Mouse (Mus musculus): Measurements from ENCODE around the gene Trrap. TPM values are rescaled to one million over a fixed set of nuclear protein-coding genes. Genes with fewer than 3 reads are reported as not detected.
A peak's percentile ranks its signal among the peaks of the same experiment; 100 is the strongest.

Gene Trrap
- polyA plus RNA-seq, 1 experiment from 2014 or later: 47.2 TPM

- Histone ChIP-seq H3K4me1 (ENCODE audit: control insufficient read depth, insufficient read depth, low read length) (peaks cover 8% of the 10 kb centered on the region), H3K4me3 (ENCODE audit: low read length) (no peak overlapping the region), H3K9ac (ENCODE audit: low read length) (no peak overlapping the region), H3K27ac (ENCODE audit: low read length) (peak overlapping the region; percentile 42; the same call in 1 of the 2 replicates), H3K4me2 (ENCODE audit: low read depth, low read length) (no peak overlapping the region), H3K9me3 (replicated peaks; ENCODE audit: control insufficient read depth, low read length) (no peaks in the 10 kb centered on the region), H3K36me3 (ENCODE audit: control insufficient read depth, insufficient read depth) (no peaks in the 10 kb centered on the region), H3K27me3 (ENCODE audit: control insufficient read depth, insufficient read depth, low read length) (no peaks in the 10 kb centered on the region)
- no peak for ATAC-seq (replicated peaks; ENCODE audit: extremely low read depth, insufficient read depth, low FRiP score)
- WGBS: 63% methylated on average over 7 of the region's 7 CpGs
Measured at GRCm38 (mm10) chr5:144870782-144871181, 103.2 kb downstream of the Trrap start.

DNA sequence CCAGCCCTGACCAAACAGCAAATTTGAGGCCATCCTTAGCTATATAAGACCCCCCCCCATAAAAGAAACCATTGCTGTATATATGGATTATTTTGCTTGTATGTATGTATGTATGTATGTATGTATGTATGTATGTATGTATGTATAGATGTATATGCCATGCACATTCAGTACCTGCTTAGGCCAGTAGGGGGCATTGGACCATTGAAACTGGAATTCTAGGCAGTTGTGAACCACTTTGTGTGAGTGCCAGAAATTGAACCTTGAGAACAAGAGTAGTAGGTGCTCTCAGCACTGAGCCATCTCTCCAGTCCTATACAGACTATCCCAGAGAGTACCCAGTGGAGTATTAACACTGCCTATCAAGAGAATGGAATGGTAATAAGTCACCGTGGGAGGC is 104.2 kb downstream of the Trrap start:
- H3K4me2 ChIP-seq (ENCODE audit: low read depth, low read length): no peak overlapping the region
- no peak overlapping the region for H3K27ac ChIP-seq (ENCODE audit: low read length)
- no peaks in the 10 kb centered on the region for H3K9me3 ChIP-seq (replicated peaks; ENCODE audit: control insufficient read depth, low read length)
- ATAC-seq (replicated peaks; ENCODE audit: extremely low read depth, insufficient read depth, low FRiP score): no peak
- H3K9ac ChIP-seq (ENCODE audit: low read length): no peak overlapping the region
- WGBS: 93% methylated on average over 1 of the region's 1 CpGs
- H3K36me3 ChIP-seq (ENCODE audit: control insufficient read depth, insufficient read depth): no peaks in the 10 kb centered on the region
- H3K27me3 ChIP-seq (ENCODE audit: control insufficient read depth, insufficient read depth, low read length): no peaks in the 10 kb centered on the region
- no peak overlapping the region for H3K4me3 ChIP-seq (ENCODE audit: low read length)
- H3K4me1 ChIP-seq (ENCODE audit: control insufficient read depth, insufficient read depth, low read length): peaks cover 6% of the 10 kb centered on the region

DNA sequence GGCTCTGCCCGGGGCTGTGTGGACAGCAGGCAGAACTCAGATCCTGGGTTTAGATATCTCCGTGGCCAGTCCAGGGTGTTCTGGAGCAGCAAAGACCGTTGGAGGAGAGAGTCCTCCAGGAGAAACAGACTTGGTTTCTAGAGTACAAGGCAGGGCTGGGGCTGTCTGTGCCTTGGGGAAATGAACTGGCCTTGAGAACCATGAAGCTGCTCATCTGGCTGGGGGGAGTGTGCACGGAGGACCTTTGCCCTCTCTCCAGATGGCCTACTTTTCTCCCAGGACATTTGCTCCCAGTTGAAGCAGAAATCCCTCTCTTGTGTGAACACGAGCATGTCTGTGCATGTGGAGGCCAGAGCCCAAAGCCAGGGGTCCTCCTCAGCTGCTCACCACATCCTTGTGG is 104.8 kb downstream of the Trrap start:
- Histone ChIP-seq H3K4me1 (ENCODE audit: control insufficient read depth, insufficient read depth, low read length) (peaks cover 3% of the 10 kb centered on the region; the same call in 1 of the 2 replicates), H3K4me2 (ENCODE audit: low read depth, low read length) (no peak overlapping the region), H3K27me3 (ENCODE audit: control insufficient read depth, insufficient read depth, low read length) (no peaks in the 10 kb centered on the region), H3K9ac (ENCODE audit: low read length) (no peak overlapping the region), H3K27ac (ENCODE audit: low read length) (no peak overlapping the region), H3K4me3 (ENCODE audit: low read length) (no peak overlapping the region), H3K36me3 (ENCODE audit: control insufficient read depth, insufficient read depth) (no peaks in the 10 kb centered on the region), H3K9me3 (replicated peaks; ENCODE audit: control insufficient read depth, low read length) (no peaks in the 10 kb centered on the region)
- no peak for ATAC-seq (replicated peaks; ENCODE audit: extremely low read depth, insufficient read depth, low FRiP score)
- WGBS: 78% methylated on average over 5 of the region's 5 CpGs

DNA sequence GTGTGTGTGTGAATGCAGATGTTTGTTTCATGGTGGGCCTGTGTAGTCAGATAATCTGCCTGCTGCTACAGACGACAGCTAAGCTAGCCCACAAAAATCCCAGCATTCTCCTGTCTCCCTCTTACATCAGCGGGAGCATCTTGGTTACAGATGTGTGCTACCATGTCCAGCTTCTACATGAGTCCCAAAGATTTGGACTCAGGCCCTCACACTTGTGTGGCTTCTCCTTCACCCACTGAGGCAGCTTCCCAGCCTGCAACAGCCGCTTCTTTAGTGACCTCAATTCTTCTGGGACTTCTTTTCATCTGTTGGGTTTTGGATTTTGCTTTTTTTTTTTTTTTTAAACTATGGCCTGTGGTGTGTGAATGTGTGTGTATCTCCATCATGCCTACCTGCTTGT is 105.3 kb downstream of the Trrap start:
- Histone ChIP-seq H3K9ac (ENCODE audit: low read length) (no peak overlapping the region), H3K4me2 (ENCODE audit: low read depth, low read length) (no peak overlapping the region), H3K4me1 (ENCODE audit: control insufficient read depth, insufficient read depth, low read length) (peaks cover 2% of the 10 kb centered on the region; the same call in 1 of the 2 replicates), H3K4me3 (ENCODE audit: low read length) (no peak overlapping the region), H3K36me3 (ENCODE audit: control insufficient read depth, insufficient read depth) (no peaks in the 10 kb centered on the region), H3K27ac (ENCODE audit: low read length) (no peak overlapping the region), H3K27me3 (ENCODE audit: control insufficient read depth, insufficient read depth, low read length) (no peaks in the 10 kb centered on the region), H3K9me3 (replicated peaks; ENCODE audit: control insufficient read depth, low read length) (no peaks in the 10 kb centered on the region)
- ATAC-seq (replicated peaks; ENCODE audit: extremely low read depth, insufficient read depth, low FRiP score): no peak
- 70% methylated on average over 3 of the region's 3 CpGs for WGBS

DNA sequence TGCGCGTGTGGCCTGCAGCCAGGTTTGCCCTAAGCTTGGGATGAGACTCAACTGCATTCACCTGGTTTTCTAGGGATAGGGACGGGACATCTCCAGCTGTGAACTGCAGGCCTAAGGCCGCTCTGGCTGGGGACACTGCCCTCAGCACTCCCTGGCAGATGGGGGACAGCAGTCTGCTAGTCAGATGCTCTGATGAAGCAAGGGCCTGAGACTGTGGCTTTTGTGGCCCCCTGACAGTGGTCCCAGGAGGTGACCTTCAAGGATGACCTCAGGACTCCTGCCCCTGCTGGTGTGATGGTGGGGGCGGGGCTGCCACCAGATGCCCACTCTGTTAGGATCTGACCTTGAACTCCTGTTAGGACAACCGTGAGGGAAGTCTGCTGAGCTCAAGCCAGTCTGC is 107.7 kb downstream of the Trrap start:
- peaks cover 2% of the 10 kb centered on the region; the same call in 1 of the 2 replicates for H3K4me1 ChIP-seq (ENCODE audit: control insufficient read depth, insufficient read depth, low read length)
- H3K4me3 ChIP-seq (ENCODE audit: low read length): no peak overlapping the region
- no peak overlapping the region for H3K9ac ChIP-seq (ENCODE audit: low read length)
- no peak overlapping the region for H3K4me2 ChIP-seq (ENCODE audit: low read depth, low read length)
- ATAC-seq (replicated peaks; ENCODE audit: extremely low read depth, insufficient read depth, low FRiP score): no peak
- H3K9me3 ChIP-seq (replicated peaks; ENCODE audit: control insufficient read depth, low read length): no peaks in the 10 kb centered on the region
- H3K27me3 ChIP-seq (ENCODE audit: control insufficient read depth, insufficient read depth, low read length): no peaks in the 10 kb centered on the region
- H3K36me3 ChIP-seq (ENCODE audit: control insufficient read depth, insufficient read depth): peaks cover 9% of the 10 kb centered on the region
- H3K27ac ChIP-seq (ENCODE audit: low read length): no peak overlapping the region
- WGBS: 79% methylated on average over 6 of the region's 6 CpGs

GRCm38 (mm10) chr5:144875892-144876291 is 108.4 kb downstream of the Trrap start:
- Histone ChIP-seq H3K9ac (ENCODE audit: low read length) (no peak overlapping the region), H3K27ac (ENCODE audit: low read length) (no peak overlapping the region), H3K4me3 (ENCODE audit: low read length) (no peak overlapping the region), H3K36me3 (ENCODE audit: control insufficient read depth, insufficient read depth) (peaks cover 16% of the 10 kb centered on the region), H3K9me3 (replicated peaks; ENCODE audit: control insufficient read depth, low read length) (no peaks in the 10 kb centered on the region), H3K4me2 (ENCODE audit: low read depth, low read length) (no peak overlapping the region), H3K27me3 (ENCODE audit: control insufficient read depth, insufficient read depth, low read length) (no peaks in the 10 kb centered on the region), H3K4me1 (ENCODE audit: control insufficient read depth, insufficient read depth, low read length) (peaks cover 2% of the 10 kb centered on the region; the same call in 1 of the 2 replicates)
- 5% methylated on average over 13 of the region's 13 CpGs for WGBS
- ATAC-seq (replicated peaks; ENCODE audit: extremely low read depth, insufficient read depth, low FRiP score): peak; percentile 51; the same call in 1 of the 2 replicates

- Histone ChIP-seq H3K9me3 (replicated peaks; ENCODE audit: control insufficient read depth, low read length) (no peaks in the 10 kb centered on the region), H3K4me2 (ENCODE audit: low read depth, low read length) (no peak overlapping the region), H3K36me3 (ENCODE audit: control insufficient read depth, insufficient read depth) (peaks cover 23% of the 10 kb centered on the region), H3K9ac (ENCODE audit: low read length) (no peak overlapping the region), H3K27ac (ENCODE audit: low read length) (no peak overlapping the region), H3K4me1 (ENCODE audit: control insufficient read depth, insufficient read depth, low read length) (peaks cover 5% of the 10 kb centered on the region), H3K4me3 (ENCODE audit: low read length) (no peak overlapping the region), H3K27me3 (ENCODE audit: control insufficient read depth, insufficient read depth, low read length) (no peaks in the 10 kb centered on the region)
- ATAC-seq (replicated peaks; ENCODE audit: extremely low read depth, insufficient read depth, low FRiP score): no peak
- 90% methylated on average over 15 of the region's 15 CpGs for WGBS
Measured at GRCm38 (mm10) chr5:144877021-144877420, 109.5 kb downstream of the Trrap start.

GRCm38 (mm10) chr5:144881670-144882399 is 114.3 kb downstream of the Trrap start:
- Histone ChIP-seq H3K9ac (ENCODE audit: low read length) (no peak overlapping the region), H3K36me3 (ENCODE audit: control insufficient read depth, insufficient read depth) (peaks cover 44% of the 10 kb centered on the region), H3K27ac (ENCODE audit: low read length) (peak overlapping the region; percentile 7; the same call in 1 of the 2 replicates)

DNA sequence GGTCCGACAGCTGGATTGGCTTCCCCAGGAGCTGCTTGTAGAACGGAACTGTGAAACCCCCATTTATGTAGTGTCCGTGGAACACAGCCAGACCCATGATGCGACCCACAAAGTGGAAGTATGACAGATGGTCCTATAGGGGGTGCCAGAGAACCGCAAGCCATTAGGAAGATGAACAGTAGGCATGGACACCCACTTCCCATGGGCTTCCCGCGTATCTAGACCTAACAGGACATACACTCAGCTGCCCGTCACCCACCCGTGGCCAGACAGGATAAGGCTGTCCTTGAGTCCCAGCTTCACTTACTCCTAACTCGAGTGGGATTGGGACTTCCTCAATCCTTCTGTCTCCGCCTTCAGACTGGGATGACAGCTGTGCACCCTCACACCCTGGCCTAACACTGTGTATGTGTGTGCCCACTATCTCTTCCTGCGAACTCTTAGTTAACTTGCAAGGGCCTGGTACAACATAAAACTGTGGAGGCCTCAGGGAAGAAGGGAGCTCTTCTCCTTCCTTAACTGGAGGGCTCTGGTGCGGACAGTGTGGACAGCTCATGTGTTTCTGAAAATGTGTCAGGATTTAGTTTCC is 117.2 kb downstream of the Trrap start:
- H3K4me3 ChIP-seq (ENCODE audit: low read length): no peak overlapping the region
- no peak for ATAC-seq (replicated peaks; ENCODE audit: extremely low read depth, insufficient read depth, low FRiP score)
- H3K4me2 ChIP-seq (ENCODE audit: low read depth, low read length): no peak overlapping the region
- H3K9ac ChIP-seq (ENCODE audit: low read length): no peak overlapping the region
- no peaks in the 10 kb centered on the region for H3K27me3 ChIP-seq (ENCODE audit: control insufficient read depth, insufficient read depth, low read length)
- H3K36me3 ChIP-seq (ENCODE audit: control insufficient read depth, insufficient read depth): peaks cover 64% of the 10 kb centered on the region
- H3K9me3 ChIP-seq (replicated peaks; ENCODE audit: control insufficient read depth, low read length): no peaks in the 10 kb centered on the region
- H3K27ac ChIP-seq (ENCODE audit: low read length): no peak overlapping the region
- WGBS: 72% methylated on average over 13 of the region's 13 CpGs
- H3K4me1 ChIP-seq (ENCODE audit: control insufficient read depth, insufficient read depth, low read length): peaks cover 6% of the 10 kb centered on the region; the same call in 1 of the 2 replicates

More at GRCm38 (mm10) chr5:144881670-144882399, 114.3 kb downstream of the Trrap start:
- H3K4me3 ChIP-seq (ENCODE audit: low read length): no peak overlapping the region
- peaks cover 6% of the 10 kb centered on the region; the same call in 1 of the 2 replicates for H3K4me1 ChIP-seq (ENCODE audit: control insufficient read depth, insufficient read depth, low read length)
- H3K9me3 ChIP-seq (replicated peaks; ENCODE audit: control insufficient read depth, low read length): no peaks in the 10 kb centered on the region
- WGBS: 48% methylated on average over 14 of the region's 14 CpGs
- H3K4me2 ChIP-seq (ENCODE audit: low read depth, low read length): no peak overlapping the region
- ATAC-seq (replicated peaks; ENCODE audit: extremely low read depth, insufficient read depth, low FRiP score): 0 out of 2 replicates have a peak, but pooled peaks have one; percentile 38
- H3K27me3 ChIP-seq (ENCODE audit: control insufficient read depth, insufficient read depth, low read length): no peaks in the 10 kb centered on the region

All from heart, embryonic 16.5 days (tissue).